Mouse (Mus musculus): ENCODE results near the gene Ip6k3. TPM values are rescaled to one million over a fixed set of nuclear protein-coding genes. Genes with fewer than 3 reads are reported as not detected.

The Ip6k3 gene
- total and polyA plus RNA-seq, 3 experiments = 0.05 TPM; not detected in 2

GRCm38 (mm10) chr17:27121781-27122180 lies 45.8 kb downstream of the Ip6k3 start:
- peaks cover 99% of the 10 kb centered on the region for H3K36me3 ChIP-seq (replicated peaks)
- peaks cover 7% of the 10 kb centered on the region for H3K4me1 ChIP-seq (ENCODE audit: insufficient read depth, low read depth, low read length)
- no peaks in the 10 kb centered on the region; the same call in 1 of the 2 replicates for H3K27me3 ChIP-seq (ENCODE audit: insufficient read depth, low read length)
- H3K4me3 ChIP-seq (ENCODE audit: low read depth, low read length) = no peak overlapping the region
- H3K9me3 ChIP-seq (replicated peaks) = no peaks in the 10 kb centered on the region
- no peak for DNase-seq (ENCODE audit: low spot score)
- ATAC-seq (ENCODE audit: extremely low read depth, insufficient number of reproducible peaks, low FRiP score, poor library complexity, severe bottlenecking) = no peak
- TF ChIP-seq TAL1 (conservative IDR thresholded peaks at IDR 0.05; ENCODE audit: low read depth, low read length) (no peak), CTCF (IDR thresholded peaks at IDR 0.05; ENCODE audit: low read depth, low read length) (no peak)

GRCm38 (mm10) chr17:27121266-27121665 lies 46.3 kb downstream of the Ip6k3 start:
- TF ChIP-seq GATA2 (IDR thresholded peaks at IDR 0.05; ENCODE audit: borderline replicate concordance, low read depth, low read length) (no peak), CTCF (IDR thresholded peaks at IDR 0.05; ENCODE audit: low read depth, low read length) (no peak), POLR2AphosphoS5 (IDR thresholded peaks at IDR 0.05; ENCODE audit: insufficient replicate concordance, low read depth, low read length) (no peak), GATA1 (IDR thresholded peaks at IDR 0.05; ENCODE audit: borderline replicate concordance, low read length) (no peak), TAL1 (conservative IDR thresholded peaks at IDR 0.05; ENCODE audit: low read depth, low read length) (no peak)
- DNase-seq (ENCODE audit: low spot score) = no peak
- Histone ChIP-seq H3K36me3 (replicated peaks) (peaks cover 100% of the 10 kb centered on the region), H3K27me3 (ENCODE audit: insufficient read depth, low read length) (no peaks in the 10 kb centered on the region; the same call in 1 of the 2 replicates), H3K4me3 (ENCODE audit: low read depth, low read length) (no peak overlapping the region), H3K9me3 (replicated peaks) (no peaks in the 10 kb centered on the region), H3K4me1 (ENCODE audit: insufficient read depth, low read depth, low read length) (peaks cover 6% of the 10 kb centered on the region)
- no peak for ATAC-seq (ENCODE audit: extremely low read depth, insufficient number of reproducible peaks, low FRiP score, poor library complexity, severe bottlenecking)

- H3K36me3 ChIP-seq (replicated peaks) = peaks cover 100% of the 10 kb centered on the region
- peaks cover 6% of the 10 kb centered on the region; the same call in 1 of the 2 replicates for H3K4me1 ChIP-seq (ENCODE audit: insufficient read depth, low read depth, low read length)
- H3K4me3 ChIP-seq (ENCODE audit: low read depth, low read length) = no peak overlapping the region
- no peak for DNase-seq (ENCODE audit: low spot score)
- H3K9me3 ChIP-seq (replicated peaks) = no peaks in the 10 kb centered on the region
- ATAC-seq (ENCODE audit: extremely low read depth, insufficient number of reproducible peaks, low FRiP score, poor library complexity, severe bottlenecking) = no peak
- peaks cover 3% of the 10 kb centered on the region; the same call in 1 of the 2 replicates for H3K27me3 ChIP-seq (ENCODE audit: insufficient read depth, low read length)
- no peak for TF ChIP-seq GATA1 (IDR thresholded peaks at IDR 0.05; ENCODE audit: borderline replicate concordance, low read length)
- TF ChIP-seq POLR2AphosphoS5 (IDR thresholded peaks at IDR 0.05; ENCODE audit: insufficient replicate concordance, low read depth, low read length) = no peak
- peak; percentile 57 for TF ChIP-seq CTCF (IDR thresholded peaks at IDR 0.05; ENCODE audit: low read depth, low read length)
- TF ChIP-seq TAL1 (conservative IDR thresholded peaks at IDR 0.05; ENCODE audit: low read depth, low read length) = no peak
- TF ChIP-seq GATA2 (IDR thresholded peaks at IDR 0.05; ENCODE audit: borderline replicate concordance, low read depth, low read length) = no peak
Observed at GRCm38 (mm10) chr17:27120561-27121024, 47.0 kb downstream of the Ip6k3 start.

- no peak overlapping the region for H3K4me3 ChIP-seq (ENCODE audit: low read depth, low read length)
- ATAC-seq (ENCODE audit: extremely low read depth, insufficient number of reproducible peaks, low FRiP score, poor library complexity, severe bottlenecking) = no peak
- TF ChIP-seq GATA1 (IDR thresholded peaks at IDR 0.05; ENCODE audit: borderline replicate concordance, low read length) = no peak
- TF ChIP-seq CTCF (IDR thresholded peaks at IDR 0.05; ENCODE audit: low read depth, low read length) = no peak
- TF ChIP-seq POLR2AphosphoS5 (IDR thresholded peaks at IDR 0.05; ENCODE audit: insufficient replicate concordance, low read depth, low read length) = no peak
- no peak for TF ChIP-seq GATA2 (IDR thresholded peaks at IDR 0.05; ENCODE audit: borderline replicate concordance, low read depth, low read length)
- TF ChIP-seq TAL1 (conservative IDR thresholded peaks at IDR 0.05; ENCODE audit: low read depth, low read length) = no peak
- peaks cover 99% of the 10 kb centered on the region for H3K36me3 ChIP-seq (replicated peaks)
- H3K9me3 ChIP-seq (replicated peaks) = no peaks in the 10 kb centered on the region
- H3K27me3 ChIP-seq (ENCODE audit: insufficient read depth, low read length) = peaks cover 3% of the 10 kb centered on the region; the same call in 1 of the 2 replicates
- H3K4me1 ChIP-seq (ENCODE audit: insufficient read depth, low read depth, low read length) = peaks cover 6% of the 10 kb centered on the region; the same call in 1 of the 2 replicates
- DNase-seq (ENCODE audit: low spot score) = no peak
Observed at GRCm38 (mm10) chr17:27119954-27120353, 47.6 kb downstream of the Ip6k3 start.

- Histone ChIP-seq H3K36me3 (replicated peaks) (peaks cover 99% of the 10 kb centered on the region), H3K4me3 (ENCODE audit: low read depth, low read length) (no peak overlapping the region), H3K9me3 (replicated peaks) (no peaks in the 10 kb centered on the region), H3K27me3 (ENCODE audit: insufficient read depth, low read length) (peaks cover 3% of the 10 kb centered on the region; the same call in 1 of the 2 replicates), H3K4me1 (ENCODE audit: insufficient read depth, low read depth, low read length) (peaks cover 6% of the 10 kb centered on the region; the same call in 1 of the 2 replicates)
- DNase-seq (ENCODE audit: low spot score) (no peak), ATAC-seq (ENCODE audit: extremely low read depth, insufficient number of reproducible peaks, low FRiP score, poor library complexity, severe bottlenecking) (no peak)
- no peak for TF ChIP-seq POLR2AphosphoS5 (IDR thresholded peaks at IDR 0.05; ENCODE audit: insufficient replicate concordance, low read depth, low read length)
- no peak for TF ChIP-seq CTCF (IDR thresholded peaks at IDR 0.05; ENCODE audit: low read depth, low read length)
- no peak for TF ChIP-seq GATA1 (IDR thresholded peaks at IDR 0.05; ENCODE audit: borderline replicate concordance, low read length)
- TF ChIP-seq GATA2 (IDR thresholded peaks at IDR 0.05; ENCODE audit: borderline replicate concordance, low read depth, low read length) = no peak
- no peak for TF ChIP-seq TAL1 (conservative IDR thresholded peaks at IDR 0.05; ENCODE audit: low read depth, low read length)
Observed at GRCm38 (mm10) chr17:27119540-27119895, 48.1 kb downstream of the Ip6k3 start.

GRCm38 (mm10) chr17:27118676-27119539 lies 48.7 kb downstream of the Ip6k3 start:
- peaks cover 3% of the 10 kb centered on the region; the same call in 1 of the 2 replicates for H3K9me3 ChIP-seq (replicated peaks)
- TF ChIP-seq GATA2 (IDR thresholded peaks at IDR 0.05; ENCODE audit: borderline replicate concordance, low read depth, low read length) = no peak
- no peak for TF ChIP-seq CTCF (IDR thresholded peaks at IDR 0.05; ENCODE audit: low read depth, low read length)
- no peak for TF ChIP-seq TAL1 (conservative IDR thresholded peaks at IDR 0.05; ENCODE audit: low read depth, low read length)
- TF ChIP-seq GATA1 (IDR thresholded peaks at IDR 0.05; ENCODE audit: borderline replicate concordance, low read length) = no peak
- TF ChIP-seq POLR2AphosphoS5 (IDR thresholded peaks at IDR 0.05; ENCODE audit: insufficient replicate concordance, low read depth, low read length) = no peak
- DNase-seq (ENCODE audit: low spot score) (no peak), ATAC-seq (ENCODE audit: extremely low read depth, insufficient number of reproducible peaks, low FRiP score, poor library complexity, severe bottlenecking) (no peak)
- peaks cover 99% of the 10 kb centered on the region for H3K36me3 ChIP-seq (replicated peaks)
- peaks cover 4% of the 10 kb centered on the region; the same call in 1 of the 2 replicates for H3K4me1 ChIP-seq (ENCODE audit: insufficient read depth, low read depth, low read length)
- peaks cover 8% of the 10 kb centered on the region; the same call in 1 of the 2 replicates for H3K27me3 ChIP-seq (ENCODE audit: insufficient read depth, low read length)
- no peak overlapping the region for H3K4me3 ChIP-seq (ENCODE audit: low read depth, low read length)
